Mouse (Mus musculus) brown adipose tissue, adult 24 weeks (tissue): ENCODE measurements at regions not wholly inside any gene's neighbourhood (a gene's known extent, or its start where the extent isn't known, plus 50 kb on each side); places are given as distances from the start of the nearest gene placed in this dataset.

Experiments
- H3K27ac ChIP-seq: fragments of 200-500 bp; replicated peaks from 2 replicates; pipeline ENCODE4 v1.5.1; 2012; ENCODE audit warnings: low read depth, mild to moderate bottlenecking, low read length
- H3K4me1 ChIP-seq: fragments of 200-500 bp; 2 replicates; pipeline ENCODE4 v1.6.1; 2012; ENCODE audit warnings: low read length, mixed read lengths; ENCODE audit not compliant: control insufficient read depth, insufficient read depth, insufficient read length
- H3K4me3 ChIP-seq: fragments of 200-500 bp; 2 replicates; pipeline ENCODE4 v1.5.1; 2012; ENCODE audit warnings: low read depth, mild to moderate bottlenecking, low read length, moderate library complexity; ENCODE audit not compliant: insufficient read depth

- H3K4me3 ChIP-seq: no peak overlapping the region
- no peak overlapping the region for H3K27ac ChIP-seq
- H3K4me1 ChIP-seq: no peaks in the 10 kb centered on the region
These were observed 169.2 kb upstream of the Ddhd1 start for GRCm38 (mm10) chr14:45827096-45827495.

GRCm38 (mm10) chr14:45830457-45830856 is 172.5 kb upstream of the Ddhd1 start:
- H3K4me3 ChIP-seq: no peak overlapping the region
- H3K4me1 ChIP-seq: no peaks in the 10 kb centered on the region
- no peak overlapping the region for H3K27ac ChIP-seq

GRCm38 (mm10) chr14:45837039-45837438 is 179.1 kb upstream of the Ddhd1 start:
- no peaks in the 10 kb centered on the region for H3K4me1 ChIP-seq
- H3K27ac ChIP-seq: no peak overlapping the region
- H3K4me3 ChIP-seq: no peak overlapping the region

GRCm38 (mm10) chr14:45843829-45844228 is 185.9 kb upstream of the Ddhd1 start:
- Histone ChIP-seq H3K4me1 (no peaks in the 10 kb centered on the region), H3K27ac (no peak overlapping the region), H3K4me3 (no peak overlapping the region)

GRCm38 (mm10) chr14:45850588-45850987 is 192.6 kb upstream of the Ddhd1 start:
- no peak overlapping the region for H3K27ac ChIP-seq
- no peak overlapping the region for H3K4me3 ChIP-seq
- H3K4me1 ChIP-seq: no peaks in the 10 kb centered on the region

GRCm38 (mm10) chr14:45878428-45878827 is 220.5 kb upstream of the Ddhd1 start:
- no peak overlapping the region for H3K4me3 ChIP-seq

GRCm38 (mm10) chr14:45920783-45921182 is 262.8 kb upstream of the Ddhd1 start:
- no peaks in the 10 kb centered on the region for H3K4me1 ChIP-seq
- H3K27ac ChIP-seq: no peak overlapping the region
- H3K4me3 ChIP-seq: no peak overlapping the region

More at GRCm38 (mm10) chr14:45878428-45878827, 220.5 kb upstream of the Ddhd1 start:
- no peaks in the 10 kb centered on the region for H3K4me1 ChIP-seq
- no peak overlapping the region for H3K27ac ChIP-seq

GRCm38 (mm10) chr14:45943581-45943980 is 285.6 kb upstream of the Ddhd1 start:
- no peak overlapping the region for H3K27ac ChIP-seq
- H3K4me3 ChIP-seq: no peak overlapping the region
- H3K4me1 ChIP-seq: no peaks in the 10 kb centered on the region; the same call in 1 of the 2 replicates

- H3K27ac ChIP-seq: no peak overlapping the region
- no peaks in the 10 kb centered on the region; the same call in 1 of the 2 replicates for H3K4me1 ChIP-seq
- H3K4me3 ChIP-seq: no peak overlapping the region
These were observed 286.2 kb upstream of the Ddhd1 start for GRCm38 (mm10) chr14:45944101-45944500.

GRCm38 (mm10) chr14:45944506-45944905 is 286.6 kb upstream of the Ddhd1 start:
- H3K4me3 ChIP-seq: no peak overlapping the region
- H3K4me1 ChIP-seq: no peaks in the 10 kb centered on the region; the same call in 1 of the 2 replicates
- no peak overlapping the region for H3K27ac ChIP-seq

GRCm38 (mm10) chr14:45956624-45957023 is 298.7 kb upstream of the Ddhd1 start:
- H3K4me3 ChIP-seq: no peak overlapping the region
- H3K27ac ChIP-seq: no peak overlapping the region
- no peaks in the 10 kb centered on the region for H3K4me1 ChIP-seq

GRCm38 (mm10) chr14:45962474-45962873 is 304.5 kb upstream of the Ddhd1 start:
- no peak overlapping the region for H3K4me3 ChIP-seq
- no peaks in the 10 kb centered on the region for H3K4me1 ChIP-seq
- H3K27ac ChIP-seq: no peak overlapping the region

- no peaks in the 10 kb centered on the region for H3K4me1 ChIP-seq
- no peak overlapping the region for H3K27ac ChIP-seq
- no peak overlapping the region for H3K4me3 ChIP-seq
These were observed 306.1 kb upstream of the Ddhd1 start for GRCm38 (mm10) chr14:45964043-45964442.

- Histone ChIP-seq H3K27ac (no peak overlapping the region), H3K4me1 (no peaks in the 10 kb centered on the region), H3K4me3 (no peak overlapping the region)
These were observed 325.4 kb upstream of the Ddhd1 start for GRCm38 (mm10) chr14:45983206-45983857.

GRCm38 (mm10) chr14:45984135-45984892 is 326.4 kb upstream of the Ddhd1 start:
- H3K4me1 ChIP-seq: no peaks in the 10 kb centered on the region
- H3K27ac ChIP-seq: no peak overlapping the region
- H3K4me3 ChIP-seq: no peak overlapping the region
